Mouse (Mus musculus) MEL (cell line): ENCODE measurements around the gene D17Wsu92e. TPM values are rescaled to one million over a fixed set of nuclear protein-coding genes. Genes with fewer than 3 reads are reported as not detected.

Source experiments
- DNase-seq: peaks from one replicate; pipeline ENCODE4 v3.0.0; 2011; ENCODE audit warnings: low read depth, low spot score
- H3K27ac ChIP-seq: 2 replicates; pipeline ENCODE4 v1.5.1; 2012; ENCODE audit warnings: low read depth, mild to moderate bottlenecking, control low read depth, low read length, moderate library complexity; ENCODE audit not compliant: control insufficient read depth
- H3K27me3 ChIP-seq, 2 experiments: fragments of 150-350 bp in 1 of 2; sonication (generic) in 1 of 2; 2 replicates each; pipeline ENCODE4 v1.6.1; 2012; ENCODE audit warnings: low read length in 2 of 2, mild to moderate bottlenecking in 2 of 2, improper control_type of control experiment in 1 of 2, moderate library complexity in 1 of 2; ENCODE audit not compliant: insufficient read depth in 2 of 2, control insufficient read depth in 1 of 2
- H3K36me3 ChIP-seq, 2 experiments: 2 replicates each; pipeline ENCODE4 v1.6.1; 2012 to 2014; ENCODE audit warnings: low read length in 2 of 2, improper control_type of control experiment in 1 of 2, inconsistent platforms in 1 of 2, mild to moderate bottlenecking in 1 of 2; ENCODE audit not compliant: insufficient read depth in 2 of 2, control insufficient read depth in 1 of 2
- H3K4me1 ChIP-seq, 2 experiments: fragments of 150-350 bp in 1 of 2; sonication (generic) in 1 of 2; 2 replicates each; pipeline ENCODE4 v1.6.1; 2012; ENCODE audit warnings: low read length in 2 of 2, improper control_type of control experiment in 1 of 2, mild to moderate bottlenecking in 1 of 2; ENCODE audit not compliant: insufficient read depth in 2 of 2, control insufficient read depth in 1 of 2
- H3K4me3 ChIP-seq, 2 experiments: fragments of 150-350 bp in 1 of 2; sonication (generic) in 1 of 2; 2 replicates each; pipeline ENCODE4 v1.5.1; 2012; ENCODE audit warnings: low read depth in 2 of 2, low read length in 2 of 2, mild to moderate bottlenecking in 2 of 2, moderate library complexity in 2 of 2, control low read depth in 1 of 2, improper control_type of control experiment in 1 of 2; ENCODE audit not compliant: control insufficient read depth in 1 of 2, insufficient read depth in 1 of 2
- H3K79me2 ChIP-seq: 2 replicates; pipeline ENCODE4 v1.6.1; 2012; ENCODE audit warnings: mild to moderate bottlenecking, low read length, moderate library complexity; ENCODE audit not compliant: control insufficient read depth, poor library complexity, insufficient read depth
- H3K9ac ChIP-seq: 2 replicates; pipeline ENCODE4 v1.6.1; 2012; ENCODE audit warnings: low read depth, mild to moderate bottlenecking, control low read depth, low read length, moderate library complexity; ENCODE audit not compliant: control insufficient read depth, poor library complexity, severe bottlenecking
- H3K9me3 ChIP-seq: fragments of 150-350 bp; sonication (generic); replicated peaks from 2 replicates; pipeline ENCODE4 v1.6.1; 2012; ENCODE audit warnings: mild to moderate bottlenecking, low read length, improper control_type of control experiment, moderate library complexity; ENCODE audit not compliant: insufficient read depth
- BHLHE40 ChIP-seq: IDR thresholded peaks from 2 replicates; pipeline ENCODE4 v1.6.1; 2012; ENCODE audit warnings: low read depth, mild to moderate bottlenecking, inconsistent platforms, low read length, improper control_type of control experiment, borderline replicate concordance
- CHD1 ChIP-seq: IDR thresholded peaks from 2 replicates; pipeline ENCODE4 v1.6.1; 2012; ENCODE audit warnings: low read depth, mild to moderate bottlenecking, inconsistent platforms, low read length, improper control_type of control experiment
- CTCF ChIP-seq, 3 experiments: IDR thresholded peaks in 2 of 3; conservative IDR thresholded peaks in 1 of 3; 2 replicates each; pipeline ENCODE4 v1.5.1; 2011 to 2012; ENCODE audit warnings: low read length in 3 of 3, low read depth in 2 of 3, mild to moderate bottlenecking in 2 of 3, improper control_type of control experiment in 1 of 3, inconsistent platforms in 1 of 3, mixed read lengths in 1 of 3, moderate library complexity in 1 of 3; ENCODE audit not compliant: control insufficient read depth in 1 of 3, insufficient read depth in 1 of 3, poor library complexity in 1 of 3, severe bottlenecking in 1 of 3
- E2F4 ChIP-seq: IDR thresholded peaks from 2 replicates; pipeline ENCODE4 v1.6.1; 2011; ENCODE audit warnings: low read depth, low read length, improper control_type of control experiment, borderline replicate concordance
- EP300 ChIP-seq, 2 experiments: IDR thresholded peaks; 2 replicates each; pipeline ENCODE4 v1.6.1; 2011; ENCODE audit warnings: improper control_type of control experiment in 2 of 2, low read length in 2 of 2, low read depth in 1 of 2, mild to moderate bottlenecking in 1 of 2
- ETS1 ChIP-seq: IDR thresholded peaks from 2 replicates; pipeline ENCODE4 v1.6.1; 2012; ENCODE audit warnings: low read depth, mild to moderate bottlenecking, inconsistent platforms, low read length, improper control_type of control experiment, moderate library complexity
- GATA1 ChIP-seq: IDR thresholded peaks from 2 replicates; pipeline ENCODE4 v1.6.1; 2011; ENCODE audit warnings: low read depth, low read length, improper control_type of control experiment
- KAT2A ChIP-seq: conservative IDR thresholded peaks from 2 replicates; pipeline ENCODE4 v1.6.1; 2012; ENCODE audit warnings: low read depth, low read length, improper control_type of control experiment, inconsistent platforms
- MAX ChIP-seq: IDR thresholded peaks from 2 replicates; pipeline ENCODE4 v1.6.1; 2011; ENCODE audit warnings: low read length, improper control_type of control experiment
- MXI1 ChIP-seq: IDR thresholded peaks from 2 replicates; pipeline ENCODE4 v1.6.1; 2011; ENCODE audit warnings: mild to moderate bottlenecking, low read depth, low read length, improper control_type of control experiment
- MYB ChIP-seq: IDR thresholded peaks from 2 replicates; pipeline ENCODE4 v1.6.1; 2011; ENCODE audit warnings: mild to moderate bottlenecking, low read depth, low read length, improper control_type of control experiment
- MYC ChIP-seq: IDR thresholded peaks from 2 replicates; pipeline ENCODE4 v1.6.1; 2011; ENCODE audit warnings: low read depth, mild to moderate bottlenecking, low read length, improper control_type of control experiment, moderate library complexity
- NELFE ChIP-seq: IDR thresholded peaks from 2 replicates; pipeline ENCODE4 v1.6.1; 2011; ENCODE audit warnings: low read depth, low read length, improper control_type of control experiment
- POLR2A ChIP-seq, 2 experiments: IDR thresholded peaks; 2 replicates each; pipeline ENCODE4 v1.6.1; 2011 to 2012; ENCODE audit warnings: low read length in 2 of 2, mild to moderate bottlenecking in 2 of 2, control low read depth in 1 of 2, improper control_type of control experiment in 1 of 2, low read depth in 1 of 2, moderate library complexity in 1 of 2; ENCODE audit not compliant: control insufficient read depth in 1 of 2, insufficient read depth in 1 of 2, poor library complexity in 1 of 2
- POLR2AphosphoS2 ChIP-seq: IDR thresholded peaks from 2 replicates; pipeline ENCODE4 v1.6.1; 2011; ENCODE audit warnings: low read length, improper control_type of control experiment
- RCOR1 ChIP-seq: IDR thresholded peaks from 2 replicates; pipeline ENCODE4 v1.6.1; 2012; ENCODE audit warnings: low read depth, mild to moderate bottlenecking, inconsistent platforms, low read length, improper control_type of control experiment
- SIN3A ChIP-seq: IDR thresholded peaks from 2 replicates; pipeline ENCODE4 v1.6.1; 2012; ENCODE audit warnings: low read length, improper control_type of control experiment, inconsistent platforms
- SMC3 ChIP-seq: IDR thresholded peaks from 2 replicates; pipeline ENCODE4 v1.6.1; 2011; ENCODE audit warnings: low read depth, low read length, improper control_type of control experiment
- TAL1 ChIP-seq: IDR thresholded peaks from 2 replicates; pipeline ENCODE4 v1.6.1; 2012; ENCODE audit warnings: mild to moderate bottlenecking, inconsistent platforms, low read length, moderate library complexity, mixed read lengths
- TCF12 ChIP-seq: IDR thresholded peaks from 2 replicates; pipeline ENCODE4 v1.6.1; 2014; ENCODE audit warnings: low read depth, mild to moderate bottlenecking, inconsistent platforms, low read length, improper control_type of control experiment, moderate library complexity
- USF1 ChIP-seq: IDR thresholded peaks from 2 replicates; pipeline ENCODE4 v1.6.1; 2014; ENCODE audit warnings: low read depth, mild to moderate bottlenecking, inconsistent platforms, low read length, improper control_type of control experiment, moderate library complexity
- USF2 ChIP-seq, 2 experiments: IDR thresholded peaks; 2 replicates each; pipeline ENCODE4 v1.6.1; 2011 to 2012; ENCODE audit warnings: improper control_type of control experiment in 2 of 2, low read length in 2 of 2, borderline replicate concordance in 1 of 2, inconsistent platforms in 1 of 2, low read depth in 1 of 2, mild to moderate bottlenecking in 1 of 2; ENCODE audit not compliant: insufficient read depth in 1 of 2
- ZKSCAN1 ChIP-seq: IDR thresholded peaks from 2 replicates; pipeline ENCODE4 v1.6.1; 2012; ENCODE audit warnings: low read depth, mild to moderate bottlenecking, inconsistent platforms, low read length, improper control_type of control experiment, moderate library complexity
- ZNF384 ChIP-seq: IDR thresholded peaks from 2 replicates; pipeline ENCODE4 v1.6.1; 2012; ENCODE audit warnings: low read depth, mild to moderate bottlenecking, inconsistent platforms, low read length, improper control_type of control experiment
- polyA plus RNA-seq, 2 experiments: library from polyadenylated mRNA; stranded (reverse) in 1 of 2; unstranded in 1 of 2; fragments of >175 nt in 1 of 2; fragments of >200 nt in 1 of 2; gene quantifications; 2 replicates each; pipeline versions ENCODE4 v1.2.1 to v1.2.4; 2012; ENCODE audit warnings: low replicate concordance in 2 of 2, low read depth in 1 of 2; ENCODE audit not compliant: insufficient read length in 2 of 2, insufficient read depth in 1 of 2, missing spikeins in 1 of 2
- total RNA-seq: library from RNA; depleted of rRNA; stranded (reverse); fragments of 300-350 nt; gene quantifications from 2 replicates; pipeline ENCODE4 v1.2.3, GENCODE M21; 2012

Gene D17Wsu92e
- total and polyA plus RNA-seq, 3 experiments, result 72.5 to 108 TPM; not detected in 1

DNA sequence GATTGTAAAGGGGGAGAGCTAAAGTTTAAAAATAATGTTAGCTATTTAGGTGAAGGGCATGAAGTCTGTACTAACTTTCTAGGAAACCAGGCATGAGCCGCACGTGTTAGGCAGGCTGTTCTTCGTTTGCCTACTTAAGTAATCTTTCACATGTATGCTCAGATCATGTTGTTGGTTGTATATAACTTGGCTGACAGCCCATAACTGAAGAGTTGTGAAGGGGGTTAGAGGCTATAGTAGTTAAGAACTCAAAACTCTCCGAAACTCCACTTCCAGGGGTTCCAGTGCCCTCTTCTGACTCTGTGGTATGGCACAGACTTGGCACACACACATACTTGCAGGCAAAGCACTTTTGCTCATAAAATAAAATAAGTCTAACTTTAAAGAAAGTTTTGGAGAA lies 46.3 kb upstream of the D17Wsu92e start:
- Histone ChIP-seq H3K9me3 (no peaks in the 10 kb centered on the region), H3K27ac (no peak overlapping the region), H3K9ac (no peak overlapping the region), H3K4me3 (no peak overlapping the region), H3K4me1 (no peaks in the 10 kb centered on the region; a peak in 1 of 4 replicates), H3K79me2 (peaks cover 63% of the 10 kb centered on the region), H3K27me3 (no peaks in the 10 kb centered on the region), H3K36me3 (peaks cover 0 to 14% of the 10 kb centered on the region in 2 experiments; a peak in 2 of 4 replicates)
- no peak for DNase-seq
- TF ChIP-seq CHD1 (no peak), CTCF (IDR thresholded peaks at IDR 0.05 in 2 of 3, conservative IDR thresholded peaks at IDR 0.05 in 1 of 3; ENCODE audit: control insufficient read depth in 1 of 3, insufficient read depth in 1 of 3, low read depth in 2 of 3, low read length in 3 of 3, poor library complexity in 1 of 3, severe bottlenecking in 1 of 3) (no peak), ZNF384 (no peak), NELFE (no peak), KAT2A (no peak)

DNA sequence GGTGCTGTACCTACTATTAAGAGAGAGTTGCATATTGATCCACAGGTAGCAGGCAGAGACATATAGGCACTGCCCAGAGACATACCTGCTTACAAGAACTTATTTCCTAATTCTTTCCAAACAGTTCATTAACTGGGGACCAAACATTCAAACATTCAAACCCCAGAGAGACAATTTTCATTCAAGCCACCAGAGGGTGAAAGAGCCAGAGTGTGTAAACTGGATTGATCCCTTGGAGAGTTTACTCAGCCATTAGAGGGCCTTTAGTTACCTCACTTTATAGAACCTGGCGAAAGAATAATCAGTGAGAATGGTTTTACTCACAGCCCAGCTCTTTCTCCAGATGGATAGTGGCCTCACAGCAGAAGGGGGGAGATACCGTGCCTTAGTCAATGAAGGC lies 45.0 kb upstream of the D17Wsu92e start:
- Histone ChIP-seq H3K27ac (no peak overlapping the region), H3K4me1 (no peaks in the 10 kb centered on the region; a peak in 1 of 4 replicates), H3K4me3 (no peak overlapping the region), H3K79me2 (peaks cover 75% of the 10 kb centered on the region), H3K9me3 (no peaks in the 10 kb centered on the region), H3K36me3 (peaks cover 2 to 12% of the 10 kb centered on the region in 2 experiments; a peak in 2 of 4 replicates), H3K9ac (no peak overlapping the region), H3K27me3 (no peaks in the 10 kb centered on the region)
- DNase-seq, result peak; percentile 22
- TF ChIP-seq TCF12, result no peak
- TF ChIP-seq ZKSCAN1, result no peak
- TF ChIP-seq SMC3, result peak; percentile 29; the same call in 1 of the 2 replicates
- TF ChIP-seq CTCF (IDR thresholded peaks at IDR 0.05 in 2 of 3, conservative IDR thresholded peaks at IDR 0.05 in 1 of 3; ENCODE audit: control insufficient read depth in 1 of 3, insufficient read depth in 1 of 3, low read depth in 2 of 3, low read length in 3 of 3, poor library complexity in 1 of 3, severe bottlenecking in 1 of 3), result peak in 1 of 3 experiments; percentile 30; a peak in 2 of 6 replicates

DNA sequence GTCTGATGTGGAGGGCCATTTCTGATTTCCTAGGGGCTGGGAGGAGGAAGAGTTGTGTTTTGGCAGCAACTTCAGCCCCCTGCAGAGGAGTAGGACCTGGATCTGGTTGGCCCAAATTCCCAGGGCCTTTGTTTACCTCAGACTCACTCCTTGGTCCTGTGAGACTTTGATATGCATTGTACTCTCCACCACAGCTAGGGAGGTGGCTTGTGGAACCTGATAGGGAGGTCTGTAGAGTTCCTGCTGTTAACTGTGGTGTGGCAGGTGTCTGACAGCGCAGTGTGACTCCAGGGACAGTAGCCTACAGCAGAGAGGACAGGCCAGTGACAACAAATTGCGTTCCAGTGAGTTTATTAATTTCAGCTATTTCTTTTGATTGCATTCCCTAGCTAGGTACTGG lies 38.7 kb upstream of the D17Wsu92e start:
- Histone ChIP-seq H3K36me3 (peaks cover 2 to 19% of the 10 kb centered on the region in 2 experiments), H3K79me2 (peaks cover 72% of the 10 kb centered on the region), H3K4me3 (peak overlapping the region; percentile 75 to 97), H3K27me3 (no peaks in the 10 kb centered on the region), H3K4me1 (peaks cover 16 to 23% of the 10 kb centered on the region in 2 experiments), H3K9me3 (no peaks in the 10 kb centered on the region), H3K27ac (peak overlapping the region; percentile 82), H3K9ac (peak overlapping the region; percentile 86)
- TF ChIP-seq TCF12 (peak; percentile 89), TAL1 (peak; percentile 82), GATA1 (peak; percentile 46; the same call in 1 of the 2 replicates), NELFE (no peak), RCOR1 (peak; percentile 49; the same call in 1 of the 2 replicates), USF2 (IDR thresholded peaks at IDR 0.05; ENCODE audit: borderline replicate concordance in 1 of 2, insufficient read depth in 1 of 2, low read depth in 1 of 2, low read length in 2 of 2) (no peak), POLR2A (IDR thresholded peaks at IDR 0.05; ENCODE audit: control insufficient read depth in 1 of 2, insufficient read depth in 1 of 2, low read depth in 1 of 2, low read length in 2 of 2, poor library complexity in 1 of 2) (no peak), ETS1 (peak; percentile 76), MAX (peak; percentile 46; the same call in 1 of the 2 replicates), MYB (peak; percentile 48; the same call in 1 of the 2 replicates), E2F4 (no peak), POLR2AphosphoS2 (no peak), CTCF (IDR thresholded peaks at IDR 0.05 in 2 of 3, conservative IDR thresholded peaks at IDR 0.05 in 1 of 3; ENCODE audit: control insufficient read depth in 1 of 3, insufficient read depth in 1 of 3, low read depth in 2 of 3, low read length in 3 of 3, poor library complexity in 1 of 3, severe bottlenecking in 1 of 3) (no peak), USF1 (0 out of 2 replicates have a peak, but pooled peaks have one; percentile 9), SIN3A (peak; percentile 69), EP300 (IDR thresholded peaks at IDR 0.05; ENCODE audit: low read depth in 1 of 2, low read length in 2 of 2) (peak; percentile 70 to 85), MYC (no peak), BHLHE40 (peak; percentile 5; the same call in 1 of the 2 replicates), MXI1 (peak; percentile 56)
- DNase-seq, result peak; percentile 70
